Comparison of ENCODE assay signal across 8 mouse cellular contexts in the genomic region with DNA sequence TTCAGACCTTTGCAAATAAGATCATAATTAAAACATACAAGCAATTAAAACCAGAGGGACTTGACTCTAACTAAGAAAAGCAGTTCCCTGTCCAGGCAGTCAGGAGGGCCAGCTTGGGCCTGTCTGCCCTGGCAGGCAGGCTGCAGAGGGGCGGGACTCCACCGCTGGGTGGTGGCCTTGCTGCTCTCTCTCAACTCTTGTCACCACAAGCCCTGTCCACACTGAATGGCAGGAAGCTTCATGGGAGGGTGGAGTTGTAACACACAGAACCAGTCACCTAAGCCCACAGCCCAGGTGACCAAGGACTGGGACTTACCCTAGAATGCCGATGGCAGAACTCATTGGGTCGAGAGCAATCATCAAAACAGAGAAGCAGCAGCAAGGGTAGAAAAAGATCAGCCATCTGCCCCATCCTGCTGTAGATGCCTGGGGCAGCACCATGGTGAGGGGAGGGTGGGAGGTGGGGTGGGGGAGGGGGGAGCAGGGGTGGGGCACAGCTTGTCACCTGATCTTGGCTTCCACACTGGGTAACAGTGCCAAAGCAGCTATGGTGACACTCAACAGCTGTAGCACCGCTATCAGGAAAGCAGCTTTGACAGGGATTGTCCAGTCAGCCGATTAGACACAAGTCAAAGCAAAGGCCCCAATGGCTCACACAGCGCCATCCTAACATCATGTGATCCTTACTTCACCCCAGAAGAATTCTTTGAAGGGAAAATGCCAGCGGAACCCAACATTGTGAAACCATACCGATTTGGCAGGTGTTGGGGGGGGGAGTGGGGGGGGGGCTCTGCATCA. TPM values are rescaled to one million over a fixed set of nuclear protein-coding genes. Genes with fewer than 3 reads are reported as not detected.
DNase-seq lines count a peak whose midpoint lies in the region; ATAC-seq and TF ChIP-seq lines count a peak whose summit lies in the region.

No protein-coding gene starts in this region.

- peaks cover 8% of the 10 kb centered on the region; the same call in 1 of the 2 replicates for H3K36me3 ChIP-seq in heart, embryonic 16.5 days (ENCODE audit: control insufficient read depth, insufficient read depth)
- H3K36me3 ChIP-seq in limb, embryonic 13.5 days: no peaks in the 10 kb centered on the region
- H3K36me3 ChIP-seq in stomach, embryonic 16.5 days (ENCODE audit: control insufficient read depth, insufficient read depth, low read length): no peaks in the 10 kb centered on the region

- WGBS in heart, embryonic 16.5 days: 18% methylated on average over 9 of the region's 9 CpGs
- WGBS in limb, embryonic 13.5 days: 46% methylated on average over 9 of the region's 9 CpGs
- WGBS in stomach, embryonic 16.5 days: 49% methylated on average over 9 of the region's 9 CpGs

- peak; percentile 83 for ATAC-seq in heart, embryonic 16.5 days (replicated peaks; ENCODE audit: extremely low read depth, insufficient read depth, low FRiP score)
- peak; percentile 62 for ATAC-seq in limb, embryonic 13.5 days (ENCODE audit: low FRiP score, low read depth)
- ATAC-seq in stomach, embryonic 16.5 days (ENCODE audit: insufficient read depth, low FRiP score): peak; percentile 69

- TF ChIP-seq CTCF in bone marrow macrophage, adult 2 months (IDR thresholded peaks at IDR 0.05; ENCODE audit: low read depth, low read length): no peak

- peak overlapping the region; percentile 82 for H3K4me2 ChIP-seq in heart, embryonic 16.5 days (ENCODE audit: low read depth, low read length)
- H3K4me2 ChIP-seq in limb, embryonic 13.5 days (replicated peaks): peak overlapping the region; percentile 77; the same call in 1 of the 2 replicates
- H3K4me2 ChIP-seq in stomach, embryonic 16.5 days (ENCODE audit: low read depth, low read length): peak overlapping the region; percentile 79

- H3K9ac ChIP-seq in heart, embryonic 16.5 days (ENCODE audit: low read length): peak overlapping the region; percentile 98
- H3K9ac ChIP-seq in limb, embryonic 13.5 days: no peak overlapping the region
- H3K9ac ChIP-seq in stomach, embryonic 16.5 days (ENCODE audit: low read length): peak overlapping the region; percentile 2; the same call in 1 of the 2 replicates

- H3K27me3 ChIP-seq in heart, embryonic 16.5 days (ENCODE audit: control insufficient read depth, insufficient read depth, low read length): peaks cover 4% of the 10 kb centered on the region; the same call in 1 of the 2 replicates
- H3K27me3 ChIP-seq in limb, embryonic 13.5 days: peaks cover 60% of the 10 kb centered on the region
- H3K27me3 ChIP-seq in stomach, embryonic 16.5 days (ENCODE audit: control insufficient read depth, insufficient read depth, low read length): no peaks in the 10 kb centered on the region

- peak; percentile 48 to 87 for DNase-seq in adrenal gland, adult (ENCODE audit: inconsistent age in 2 of 2, low spot score in 1 of 2)
- DNase-seq in adrenal gland, postnatal 4 days (ENCODE audit: low spot score in 2 of 2): no peak
- no peak for DNase-seq in layer of hippocampus, adult 9-11 months
- no peak for DNase-seq in left cerebral cortex, adult 8-10 months (ENCODE audit: low spot score in 2 of 2)

- no peaks in the 10 kb centered on the region for H3K9me3 ChIP-seq in heart, embryonic 16.5 days (replicated peaks; ENCODE audit: control insufficient read depth, low read length)
- H3K9me3 ChIP-seq in limb, embryonic 13.5 days: no peaks in the 10 kb centered on the region
- H3K9me3 ChIP-seq in stomach, embryonic 16.5 days (replicated peaks; ENCODE audit: control insufficient read depth, low read length): no peaks in the 10 kb centered on the region

- TF ChIP-seq POLR2A in bone marrow macrophage, adult 2 months (IDR thresholded peaks at IDR 0.05; ENCODE audit: borderline replicate concordance, low read depth, low read length): no peak

- H3K27ac ChIP-seq in bone marrow macrophage, adult 2 months (ENCODE audit: insufficient read depth, low read depth, low read length): peak overlapping the region; percentile 69
- H3K27ac ChIP-seq in heart, embryonic 16.5 days (ENCODE audit: low read length): peak overlapping the region; percentile 98
- H3K27ac ChIP-seq in limb, embryonic 13.5 days: no peak overlapping the region
- H3K27ac ChIP-seq in stomach, embryonic 16.5 days (ENCODE audit: low read length): peak overlapping the region; percentile 77

- H3K4me1 ChIP-seq in bone marrow macrophage, adult 2 months (ENCODE audit: control insufficient read depth, insufficient read depth, low read length): peaks cover 37% of the 10 kb centered on the region
- peaks cover 49% of the 10 kb centered on the region for H3K4me1 ChIP-seq in heart, embryonic 16.5 days (ENCODE audit: control insufficient read depth, insufficient read depth, low read length)
- H3K4me1 ChIP-seq in limb, embryonic 13.5 days: peaks cover 27% of the 10 kb centered on the region
- H3K4me1 ChIP-seq in stomach, embryonic 16.5 days (ENCODE audit: control insufficient read depth, insufficient read depth, low read length): peaks cover 26% of the 10 kb centered on the region

- H3K4me3 ChIP-seq in bone marrow macrophage, adult 2 months (ENCODE audit: insufficient read depth, low read length): peak overlapping the region; percentile 73
- peak overlapping the region; percentile 90 for H3K4me3 ChIP-seq in heart, embryonic 16.5 days (ENCODE audit: low read length)
- no peak overlapping the region for H3K4me3 ChIP-seq in limb, embryonic 13.5 days
- peak overlapping the region; percentile 79 for H3K4me3 ChIP-seq in stomach, embryonic 16.5 days (replicated peaks; ENCODE audit: low read length)

RNA-seq across cellular contexts. Expression of gene Gas6, which starts 1.9 kb away (rescaled TPM):
- 100 to 1,000 TPM; 158 to 160 TPM for total RNA-seq in adrenal gland, postnatal 4 days (2021)
- 299 and 319 TPM in 2 replicates for polyA plus RNA-seq in bone marrow macrophage, adult 2 months (2012; ENCODE audit: insufficient read depth, insufficient read length, missing spikeins)
- 268 and 275 TPM in 2 replicates for polyA plus RNA-seq in heart, embryonic 16.5 days (2015; fragmentation: Nextera tagmentation; extraction: Ambion mirVana)
- polyA plus RNA-seq in limb, embryonic 13.5 days (2015; fragmentation: Nextera tagmentation; extraction: Ambion mirVana): 19.3 and 19.9 TPM in 2 replicates
- 151 and 162 TPM in 2 replicates for polyA plus RNA-seq in stomach, embryonic 16.5 days (2015; fragmentation: Nextera tagmentation; extraction: Ambion mirVana)
- 100 to 1,000 TPM in 3 of 4 experiments, 10 to 100 TPM in 1; 97.2 to 113 (median 110) TPM for total RNA-seq in left cerebral cortex, adult 8-10 months (2022)

RNA-seq across cellular contexts. Expression of gene Tmem255b, which starts 57.4 kb away (rescaled TPM):
- total RNA-seq in adrenal gland, postnatal 4 days (2021): 1 to 10 TPM; 1.7 to 3.3 TPM
- not detected in 2 replicates for polyA plus RNA-seq in bone marrow macrophage, adult 2 months (2012; ENCODE audit: insufficient read depth, insufficient read length, missing spikeins)
- 2.3 and 3.1 TPM in 2 replicates for polyA plus RNA-seq in heart, embryonic 16.5 days (2015; fragmentation: Nextera tagmentation; extraction: Ambion mirVana)
- 0.28 and 0.29 TPM in 2 replicates for polyA plus RNA-seq in limb, embryonic 13.5 days (2015; fragmentation: Nextera tagmentation; extraction: Ambion mirVana)
- polyA plus RNA-seq in stomach, embryonic 16.5 days (2015; fragmentation: Nextera tagmentation; extraction: Ambion mirVana): 4.3 and 5.0 TPM in 2 replicates
- total RNA-seq in left cerebral cortex, adult 8-10 months (2022): 1 to 10 TPM; 3.4 to 5.1 (median 4.1) TPM

Comparison
In these comparisons a context has a peak if more than half of its experiments do, and no peak if none do; other contexts are left out.
1. DNase-seq: peak in adrenal gland, adult (2 of 2); none in adrenal gland, postnatal 4 days (0 of 2), layer of hippocampus, adult 9-11 months (single experiment) and left cerebral cortex, adult 8-10 months (0 of 2).
2. Peak in every context shown above with its lines, with median percentiles within 50 percentile points of each other: ATAC-seq and H3K4me2 ChIP-seq.